Mouse (Mus musculus) brain, embryonic 14.5 days (tissue): ENCODE measurements around the gene Trpv6.

Source experiments
- CTCF ChIP-seq: fragments of 200-500 bp; IDR thresholded peaks from 2 replicates; pipeline ENCODE4 v1.5.1; 2012; ENCODE audit warnings: inconsistent platforms, mild to moderate bottlenecking, moderate library complexity, borderline replicate concordance; ENCODE audit not compliant: insufficient read depth, insufficient read length; ENCODE audit errors: extremely low read depth
- POLR2A ChIP-seq: fragments of 200-500 bp; IDR thresholded peaks from 2 replicates; pipeline ENCODE4 v1.6.1; 2012; ENCODE audit warnings: mild to moderate bottlenecking, inconsistent platforms, borderline replicate concordance; ENCODE audit not compliant: poor library complexity, insufficient read depth, insufficient read length, severe bottlenecking; ENCODE audit errors: extremely low read depth

DNA sequence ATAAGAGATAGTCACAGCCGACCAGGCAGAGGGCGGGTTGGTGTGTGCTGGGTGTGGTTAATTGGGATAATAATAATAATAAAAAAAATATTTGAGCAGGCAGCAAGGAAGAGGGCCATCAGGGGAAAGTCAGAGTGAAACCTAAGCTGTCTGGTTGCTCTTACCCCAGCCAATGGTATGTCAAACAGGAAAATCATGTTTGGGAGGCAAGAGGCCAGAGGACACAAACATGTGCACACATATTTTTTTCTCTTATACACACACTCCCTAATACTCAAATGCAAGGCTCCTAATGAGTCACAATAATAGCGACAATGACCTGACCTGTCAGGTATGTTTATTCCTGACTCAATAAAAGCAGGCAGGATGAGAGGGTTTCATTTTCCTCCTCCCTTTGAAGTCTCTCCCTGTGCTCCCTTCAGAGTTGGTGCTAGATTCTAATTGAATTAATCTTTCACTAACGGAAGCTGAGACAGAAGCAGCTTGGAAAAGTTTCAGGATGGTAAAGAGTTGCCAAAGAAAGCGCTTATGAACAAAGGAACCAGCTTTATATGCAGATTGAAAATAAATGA lies 59.6 kb downstream of the Trpv6 start:
- TF ChIP-seq CTCF: no peak
- no peak for TF ChIP-seq POLR2A
